Mouse (Mus musculus) embryo, embryonic 11.5 days (tissue): ENCODE results near the gene Nova2.

Experiments
- DNase-seq: peaks from one replicate; pipeline ENCODE4 v3.0.0-alpha.2; 2012; ENCODE audit warnings: low read depth, low spot score

Nova2 gene

DNA sequence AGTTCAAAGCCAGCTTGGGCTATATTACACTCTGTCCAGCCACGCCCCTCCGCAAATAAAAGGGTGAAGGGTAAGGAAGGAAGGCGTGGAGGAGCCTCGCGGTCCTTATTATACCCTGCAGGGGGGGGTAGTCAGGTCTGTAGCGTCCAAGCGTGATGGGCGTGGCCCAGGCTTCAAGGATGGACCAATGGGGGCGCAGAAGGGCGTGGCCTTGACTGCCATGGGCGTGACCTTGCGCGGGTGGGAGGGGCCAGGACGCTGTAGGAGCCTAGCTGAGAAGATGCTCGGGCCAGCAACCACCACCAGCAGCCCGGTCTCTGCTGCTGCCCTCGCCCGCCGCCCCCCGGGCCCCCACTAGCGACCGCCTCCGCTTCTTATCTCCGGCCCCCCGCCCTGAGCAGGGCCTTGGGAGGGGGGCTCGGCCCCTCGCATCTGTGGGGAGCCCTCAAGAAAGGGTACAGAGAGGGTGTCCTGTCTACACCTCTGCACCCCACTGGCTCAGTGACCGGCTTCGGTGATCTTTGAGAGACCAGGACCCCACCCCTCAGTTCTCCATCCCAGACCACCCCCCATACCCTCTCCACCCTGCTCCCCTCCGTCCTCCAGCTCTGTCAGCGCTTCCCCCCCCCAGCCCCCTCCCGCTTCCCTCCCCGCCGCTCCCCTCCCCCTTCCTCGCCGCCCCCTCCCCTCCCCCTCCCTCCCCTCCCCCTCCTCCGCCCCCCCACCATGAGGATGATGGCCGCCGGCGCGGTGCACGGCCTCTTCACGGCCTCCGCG lies at the start of gene Nova2:
Gene Nova2 (plus strand): TSS at position 727 of the 777 bp plus-strand sequence.
- peak; percentile 81 for DNase-seq

DNA sequence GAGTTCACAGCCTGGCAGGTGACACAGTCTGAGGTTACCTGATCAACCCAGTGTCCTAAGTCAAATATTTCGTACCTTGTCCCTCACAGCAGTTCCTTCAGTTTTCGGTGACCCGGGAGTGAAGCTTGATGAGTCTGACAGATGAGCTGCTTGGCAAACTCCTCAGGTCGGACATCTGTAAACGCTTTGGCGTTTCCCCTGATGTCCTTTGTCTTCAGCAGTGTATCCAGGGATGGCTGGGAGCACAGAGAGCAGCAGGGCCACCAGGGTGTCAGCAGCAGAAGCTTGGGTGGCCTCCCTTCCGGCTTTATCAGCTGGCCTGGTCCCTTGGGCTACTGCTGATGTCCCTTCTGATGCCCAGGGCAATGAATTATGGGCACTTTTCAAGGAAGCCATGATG lies 47.0 kb upstream of the Nova2 start:
- no peak for DNase-seq

DNA sequence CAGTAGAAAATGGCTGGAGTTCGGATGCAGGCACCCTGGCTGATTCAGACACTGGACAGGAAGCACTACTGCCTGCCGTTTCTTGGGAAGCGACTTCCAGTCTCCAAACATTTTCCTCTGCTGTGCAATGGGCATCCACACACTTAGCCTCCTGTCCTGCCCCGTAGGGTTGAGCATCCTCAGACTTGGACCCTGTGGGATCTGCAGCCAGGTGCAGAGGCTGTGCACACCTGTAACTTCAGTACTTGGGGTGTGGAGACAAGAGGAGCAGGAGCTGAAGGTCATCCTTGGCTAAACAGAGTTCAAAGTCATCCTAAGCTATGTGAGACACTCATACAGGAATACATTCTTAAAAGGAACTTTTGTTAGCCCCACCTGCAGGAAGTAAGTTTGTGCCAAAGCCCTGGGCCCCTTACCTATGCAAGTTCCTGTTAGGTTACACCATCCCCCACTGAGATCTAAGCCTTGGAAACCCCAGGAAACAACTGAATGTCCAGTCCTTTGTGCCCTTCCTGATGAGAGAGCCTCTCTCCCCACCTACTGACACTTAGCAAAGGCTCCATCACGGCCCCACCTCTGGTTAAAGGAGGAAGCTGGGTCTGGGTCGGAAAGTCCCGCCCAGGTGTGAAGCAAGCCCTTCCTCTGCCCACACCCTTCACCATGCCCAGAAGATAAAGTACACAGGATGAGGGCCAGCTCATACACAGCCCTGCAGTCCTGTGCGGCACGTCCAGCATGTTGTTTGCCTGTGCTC lies 41.5 kb upstream of the Nova2 start:
- DNase-seq: no peak

DNA sequence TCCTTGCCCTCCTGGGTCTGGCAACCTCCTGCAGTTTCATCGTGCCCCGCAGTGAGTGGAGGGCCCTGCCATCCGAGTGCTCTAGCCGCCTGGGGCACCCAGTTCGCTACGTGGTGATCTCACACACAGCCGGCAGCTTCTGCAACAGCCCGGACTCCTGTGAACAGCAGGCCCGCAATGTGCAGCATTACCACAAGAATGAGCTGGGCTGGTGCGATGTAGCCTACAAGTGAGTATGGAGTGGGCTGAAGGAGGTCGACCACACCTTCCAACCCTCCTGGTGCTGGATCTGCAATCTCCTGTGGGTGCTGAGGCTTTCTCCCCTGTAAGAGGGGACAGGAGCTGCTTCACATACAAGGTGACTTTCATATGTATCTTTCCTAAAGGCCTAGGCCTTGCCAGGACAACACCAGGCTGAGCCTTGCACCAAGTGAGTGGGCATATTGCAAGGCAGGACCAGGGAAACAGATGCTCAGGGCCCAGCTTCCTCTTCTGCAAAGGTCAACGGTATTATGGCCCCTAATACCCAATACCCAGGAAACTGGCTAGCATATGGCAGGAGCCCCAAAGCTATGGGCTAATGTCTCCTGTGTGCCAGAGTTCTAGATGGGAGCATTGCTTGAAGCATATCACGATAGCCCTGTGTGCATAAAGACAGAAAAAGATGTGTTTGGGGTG lies 40.8 kb upstream of the Nova2 start:
- no peak for DNase-seq

DNA sequence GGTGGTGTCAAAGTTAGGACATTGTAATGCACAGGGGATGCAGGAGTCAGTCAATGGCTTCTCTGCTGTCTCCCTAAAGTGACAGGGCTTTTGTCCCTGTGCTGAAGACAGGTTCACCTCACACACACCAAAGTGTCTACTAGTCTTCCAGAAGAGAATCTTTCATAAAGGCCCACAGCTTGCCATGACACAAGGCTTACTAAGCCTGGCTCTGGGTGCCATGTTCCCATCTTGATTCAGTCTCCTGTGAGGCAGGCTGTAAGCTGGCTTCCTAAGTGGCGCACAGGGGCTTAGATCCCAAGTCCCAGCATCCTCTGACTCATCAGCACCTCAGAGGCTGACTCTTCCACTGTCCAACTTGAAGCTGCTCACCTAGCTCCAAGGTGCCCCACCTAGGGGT lies 38.7 kb upstream of the Nova2 start:
- DNase-seq: no peak

DNA sequence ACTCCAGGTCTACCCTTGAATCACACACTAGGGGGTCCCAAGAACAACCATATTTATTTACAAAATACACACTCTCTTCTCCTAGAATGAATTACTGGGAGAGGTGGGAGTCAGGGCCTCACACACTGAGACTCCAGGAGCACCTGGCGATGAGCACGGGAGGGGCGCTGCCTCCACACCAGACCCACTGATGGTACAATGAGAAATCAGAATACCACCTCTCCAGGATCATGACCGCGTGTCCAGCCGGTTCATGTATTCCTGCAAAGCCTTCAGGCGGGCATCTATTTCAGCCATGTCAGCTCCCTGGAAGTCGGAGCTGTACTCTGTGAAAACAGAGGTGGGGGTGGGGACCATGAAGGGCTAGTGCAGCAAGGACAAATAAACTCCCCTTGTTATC lies 34.8 kb upstream of the Nova2 start:
- DNase-seq: no peak

DNA sequence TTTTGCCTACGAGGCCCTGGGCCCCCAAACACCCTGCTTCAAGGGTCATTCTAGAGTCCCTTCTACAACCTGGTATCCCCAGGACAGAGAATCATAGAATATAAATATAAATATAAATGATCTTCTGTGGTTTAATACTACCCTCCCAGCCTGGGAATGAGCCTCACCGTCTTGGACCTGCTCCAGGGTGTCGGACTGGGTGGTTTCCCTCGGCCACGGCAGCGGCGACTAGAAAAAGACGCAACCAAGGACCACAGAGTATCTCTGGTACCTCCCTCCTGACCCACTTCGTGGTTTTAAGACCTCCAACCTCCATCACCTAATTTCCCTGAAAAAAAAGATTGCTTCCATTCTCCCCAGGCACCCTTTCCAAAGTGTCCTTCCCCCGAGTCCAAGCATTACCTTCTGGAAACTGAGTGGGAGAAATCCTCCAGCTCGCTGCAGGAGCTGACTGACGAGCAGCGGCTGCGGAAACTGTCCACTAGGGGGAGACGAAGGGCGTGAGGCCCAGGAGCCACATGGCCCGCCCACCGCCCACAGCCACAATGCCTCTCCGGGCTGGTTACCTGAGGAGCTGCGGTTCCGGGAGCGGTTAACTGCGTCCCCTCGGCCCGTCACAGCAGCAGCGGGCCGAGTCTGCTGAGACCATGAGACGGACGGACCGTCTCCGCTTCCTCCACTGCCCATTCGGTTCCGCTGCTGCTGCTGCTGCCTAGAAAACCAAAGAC lies 33.7 kb upstream of the Nova2 start:
- DNase-seq: peak; percentile 75

DNA sequence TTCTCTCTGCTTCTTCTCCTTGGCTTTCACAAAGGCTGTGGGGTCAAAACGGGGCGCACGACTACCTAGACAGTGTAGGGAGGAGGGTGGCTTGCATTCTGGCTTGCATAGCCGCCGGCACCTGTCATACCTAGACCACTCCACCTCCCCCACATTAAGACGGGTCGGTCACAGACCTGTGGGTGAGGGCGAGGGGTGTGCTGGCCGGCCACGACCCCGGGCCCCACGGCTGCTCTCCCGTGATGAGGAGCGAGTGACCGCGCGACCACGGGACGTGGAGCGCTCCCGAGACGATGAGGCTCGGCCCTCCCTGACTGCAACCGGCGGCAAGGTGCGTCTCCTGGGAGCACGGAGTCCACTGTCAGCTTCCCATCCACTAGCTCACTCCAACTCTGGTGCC lies 32.7 kb upstream of the Nova2 start:
- no peak for DNase-seq

DNA sequence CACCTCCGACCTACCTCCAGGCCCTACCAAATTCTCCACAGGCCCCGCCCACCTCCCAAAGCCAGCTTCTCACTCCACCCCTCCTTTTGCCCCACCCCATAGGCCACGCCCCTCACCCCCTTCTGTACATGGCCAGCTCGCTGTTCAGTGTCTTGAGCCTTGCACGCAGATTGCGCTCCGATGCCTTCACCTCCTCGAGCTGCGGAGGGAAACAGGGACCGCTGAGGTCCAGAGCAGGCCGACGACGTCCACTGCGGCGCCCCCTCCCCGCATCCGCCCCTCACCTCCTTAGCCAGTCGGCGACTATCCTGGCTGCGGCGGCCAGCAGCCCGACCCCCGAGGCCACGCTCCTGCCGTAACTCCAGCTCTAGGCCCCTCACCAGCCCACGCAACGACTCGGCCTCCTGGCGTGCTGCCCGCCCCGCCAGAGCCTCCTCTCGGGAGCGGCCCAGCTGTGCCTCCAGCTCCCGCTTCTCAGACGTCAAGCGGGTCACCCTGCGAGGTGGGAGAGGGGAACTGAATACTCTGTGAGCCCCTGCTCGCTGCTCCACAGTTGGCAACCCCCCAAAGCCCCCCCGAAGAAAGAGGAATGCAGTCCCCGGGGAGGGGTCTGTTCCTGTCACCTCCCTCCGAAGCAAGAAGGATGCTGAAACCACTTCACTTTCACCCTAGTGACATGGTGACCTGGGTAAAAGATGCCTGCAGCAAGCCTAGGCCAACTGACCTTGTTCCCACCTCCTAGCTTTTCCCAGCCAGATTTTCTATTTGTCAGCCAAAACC lies 31.8 kb upstream of the Nova2 start:
- no peak for DNase-seq

DNA sequence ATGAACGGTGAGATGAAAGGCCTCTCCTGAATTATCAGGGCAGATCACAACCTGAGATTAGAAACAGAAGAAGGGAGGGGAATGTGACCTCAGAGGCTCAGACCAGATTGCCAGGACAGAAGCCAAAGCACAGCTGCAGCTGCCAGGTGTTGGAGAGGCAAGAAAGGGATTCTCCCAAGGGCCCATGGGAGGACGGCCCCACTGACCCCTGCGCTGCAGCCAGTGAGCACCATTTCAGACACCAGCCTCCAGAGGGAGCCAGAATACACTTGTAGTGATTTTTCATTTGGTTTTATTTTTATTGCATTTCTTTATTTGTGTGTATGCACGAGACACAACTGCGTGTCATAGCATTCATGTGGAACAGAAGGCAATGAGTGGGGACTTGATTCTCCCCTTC lies 29.2 kb upstream of the Nova2 start:
- no peak for DNase-seq

DNA sequence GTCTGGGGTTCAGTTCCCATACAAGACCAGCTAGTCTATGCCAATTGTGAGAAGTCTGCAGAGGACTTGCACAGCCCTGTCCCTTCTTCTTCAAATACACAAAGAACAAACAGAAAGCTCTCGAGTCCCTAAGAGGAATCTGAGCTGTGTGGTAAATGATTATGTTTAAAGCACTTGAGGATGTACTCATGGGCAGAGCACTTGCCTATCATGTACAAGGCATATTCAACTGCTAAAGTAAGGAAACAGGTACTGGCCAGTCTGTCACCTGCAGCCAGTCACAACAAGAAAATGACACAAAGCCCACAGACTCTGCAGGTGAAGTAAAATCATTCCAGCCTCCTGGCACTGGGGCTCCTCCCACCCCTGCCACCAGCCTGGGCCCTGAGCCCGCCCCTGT lies 25.2 kb upstream of the Nova2 start:
- no peak for DNase-seq

DNA sequence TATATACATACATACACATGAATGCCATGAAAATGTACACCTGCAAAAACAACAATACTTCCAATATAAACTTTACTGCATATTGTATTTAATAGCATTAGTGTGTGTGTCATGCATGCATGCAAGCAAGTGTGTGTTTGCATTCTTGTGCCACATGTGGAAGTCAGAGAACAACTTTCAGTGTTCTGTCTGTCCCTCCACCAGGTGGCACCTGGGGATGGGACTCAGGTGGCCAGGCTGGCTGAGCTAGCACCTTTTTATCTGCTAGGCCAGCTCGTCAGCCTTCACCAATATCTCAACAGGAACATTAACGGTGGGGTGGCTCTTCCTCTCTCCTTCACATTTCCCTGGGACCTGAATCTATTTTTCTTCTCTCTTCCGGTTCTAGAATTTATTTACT lies 23.2 kb upstream of the Nova2 start:
- no peak for DNase-seq

DNA sequence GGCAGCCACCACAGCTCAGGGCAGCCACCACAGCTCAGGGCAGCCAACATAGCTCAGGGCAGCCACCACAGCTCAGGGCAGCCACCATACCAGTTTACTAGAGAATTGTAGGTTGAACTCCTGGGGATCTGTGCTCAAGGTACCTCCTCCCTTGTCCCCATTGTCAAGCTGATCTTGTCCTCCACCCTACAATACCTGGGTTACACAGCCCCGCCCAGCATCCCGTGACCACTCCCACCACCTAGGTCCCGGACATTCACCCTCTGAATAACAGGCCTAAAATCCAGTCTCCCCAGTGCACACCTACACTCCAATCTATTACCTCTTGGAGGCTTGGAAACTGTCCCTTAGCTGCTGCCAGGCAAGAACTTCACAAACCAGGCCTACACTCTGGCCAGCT lies 20.7 kb upstream of the Nova2 start:
- DNase-seq: no peak

DNA sequence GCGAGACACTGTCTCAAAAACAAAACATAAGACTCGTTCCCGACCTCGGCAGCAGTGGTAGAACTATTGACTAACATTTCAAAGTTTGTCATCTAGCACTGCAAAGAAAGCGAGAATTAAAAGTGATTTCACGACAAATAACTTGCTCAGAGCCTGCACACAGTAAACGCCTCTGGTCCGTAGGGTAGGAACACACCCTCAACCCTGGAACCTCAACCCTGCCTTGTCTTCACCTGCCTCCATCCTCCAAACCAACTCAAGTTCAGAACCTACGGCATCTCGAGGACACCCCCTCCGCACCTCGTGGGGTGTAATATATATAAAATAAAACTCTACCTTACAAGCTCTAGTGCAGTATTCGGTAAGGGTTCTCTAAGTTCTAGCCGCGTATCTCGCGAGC lies 15.9 kb upstream of the Nova2 start:
- no peak for DNase-seq

DNA sequence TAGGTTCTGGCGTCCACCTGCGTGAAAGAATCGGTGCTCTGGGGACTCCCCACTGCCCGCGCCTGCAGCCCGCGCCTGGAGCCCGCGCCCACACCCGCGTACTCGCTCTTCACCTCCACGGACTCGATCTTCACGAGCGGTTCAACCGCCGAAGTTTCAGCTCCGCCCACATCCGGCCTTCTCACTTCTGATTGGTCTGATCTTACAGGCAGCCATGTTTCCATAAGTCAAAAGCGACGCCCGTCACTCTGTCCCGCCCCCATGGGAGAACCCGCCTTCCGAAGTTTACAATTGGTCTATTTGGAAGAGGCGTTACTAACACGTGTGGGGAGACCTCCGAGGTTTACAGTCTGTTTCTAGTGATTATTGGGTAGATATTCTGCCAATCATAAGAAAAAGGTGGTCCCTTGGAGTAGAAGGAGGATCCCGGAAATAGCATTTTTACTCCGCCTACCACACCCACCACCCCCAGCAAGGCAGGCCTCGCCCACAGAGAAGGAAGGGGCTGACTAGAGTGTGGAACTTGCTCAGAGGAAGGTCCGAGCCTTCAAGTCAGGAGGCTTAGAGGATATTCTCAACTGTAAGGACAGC lies 15.4 kb upstream of the Nova2 start, which contains the start of gene Ccdc61:
Gene Ccdc61 (minus strand): TSS at position 175 of the 591 bp plus-strand sequence.
- DNase-seq: peak; percentile 97

DNA sequence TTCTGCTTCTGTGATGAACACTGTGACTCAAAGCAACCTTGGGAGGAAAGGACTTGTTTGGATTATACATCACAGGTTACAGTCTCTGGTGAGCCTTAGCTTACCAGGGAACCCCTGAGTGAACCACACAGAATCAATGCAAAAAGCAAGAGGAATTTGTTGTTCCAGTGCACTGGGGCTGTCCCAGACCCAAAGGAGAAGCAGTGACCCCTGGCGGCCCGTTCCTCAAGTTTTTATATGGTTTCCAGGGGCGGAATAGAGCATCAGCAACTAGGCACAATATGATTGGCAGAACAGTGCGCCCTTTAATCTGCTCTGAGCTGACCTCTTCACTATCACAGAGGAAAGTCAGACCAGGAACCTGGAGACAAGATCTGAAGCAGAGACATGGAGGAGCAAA lies 9.4 kb upstream of the Nova2 start:
- DNase-seq: no peak

DNA sequence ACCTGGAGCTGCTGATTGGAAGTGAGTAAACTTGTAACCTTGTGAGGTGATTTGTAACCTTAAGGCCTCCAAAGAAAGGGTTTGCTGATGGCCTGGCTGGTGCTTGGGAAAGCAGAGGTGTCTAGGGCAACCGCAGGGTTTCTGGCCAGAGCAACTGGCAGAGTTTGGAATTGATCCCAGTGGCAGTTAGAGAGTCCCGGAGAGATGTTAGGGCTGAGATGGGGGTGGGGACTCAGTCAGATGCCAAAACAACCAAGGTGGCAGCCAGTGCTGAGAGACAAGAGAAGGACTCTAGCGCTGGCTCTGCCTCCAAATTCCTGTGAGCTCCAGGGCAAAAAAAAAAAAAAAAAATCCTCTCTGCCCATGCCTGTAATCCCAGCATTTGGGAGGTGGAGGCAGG lies 7.8 kb upstream of the Nova2 start:
- no peak for DNase-seq

DNA sequence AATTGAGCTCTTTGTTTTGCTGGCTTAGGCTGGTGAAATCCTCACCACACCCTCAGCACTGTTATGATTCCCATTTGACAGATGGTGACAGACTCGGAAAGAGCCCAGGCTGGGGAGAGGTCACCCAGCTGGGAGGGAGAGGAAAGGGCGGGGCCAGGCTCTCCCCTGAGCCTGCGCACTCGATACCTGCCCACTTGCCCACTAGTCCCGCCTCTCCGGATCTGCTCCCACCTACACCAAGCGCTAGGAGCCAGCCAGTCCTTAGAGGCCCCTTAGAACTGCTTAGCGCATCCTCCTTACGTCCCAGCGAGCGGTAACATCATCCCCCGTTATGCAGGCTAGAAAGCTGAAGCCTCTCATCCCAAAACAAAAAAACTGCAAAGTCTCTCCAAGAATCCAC lies 4.6 kb upstream of the Nova2 start:
- DNase-seq: no peak

DNA sequence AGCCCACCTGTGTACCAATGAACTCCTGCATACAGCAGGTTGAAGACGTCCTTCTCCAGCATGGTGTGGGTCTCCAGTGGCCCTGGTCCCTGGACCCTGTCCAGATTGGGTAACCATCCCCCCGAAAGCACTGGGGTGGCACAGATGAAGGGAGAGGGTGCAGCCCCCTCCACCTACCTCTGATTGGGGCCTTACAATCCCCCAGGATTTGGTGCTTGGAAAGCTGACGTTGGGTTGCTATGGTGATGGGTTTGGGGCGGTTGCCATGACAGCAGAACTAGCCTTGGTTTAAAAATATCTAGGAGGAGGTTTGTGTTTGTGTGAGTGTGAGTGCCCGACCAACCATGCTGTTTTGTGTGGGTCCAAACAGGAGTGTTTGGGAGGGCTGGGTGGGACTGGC lies 2.9 kb upstream of the Nova2 start:
- no peak for DNase-seq

DNA sequence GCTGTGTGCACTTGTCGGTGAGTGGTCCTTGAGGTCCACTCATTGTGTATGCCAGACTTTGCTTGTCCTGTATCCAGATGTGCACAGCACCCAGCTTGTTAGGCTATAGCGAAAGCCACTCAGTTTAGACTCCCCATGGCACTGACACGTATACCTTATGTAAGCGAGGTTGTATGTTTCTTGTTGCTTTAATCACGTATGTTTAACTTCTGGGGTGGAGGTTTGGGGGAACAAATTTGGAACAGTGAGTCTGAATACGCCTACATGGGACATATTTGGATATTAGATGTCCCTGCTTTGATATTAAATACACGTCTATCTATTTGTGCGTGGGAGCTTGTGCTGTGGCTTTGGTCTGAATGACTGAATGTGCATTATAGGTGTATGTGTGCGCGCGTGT lies 2.4 kb upstream of the Nova2 start:
- no peak for DNase-seq

DNA sequence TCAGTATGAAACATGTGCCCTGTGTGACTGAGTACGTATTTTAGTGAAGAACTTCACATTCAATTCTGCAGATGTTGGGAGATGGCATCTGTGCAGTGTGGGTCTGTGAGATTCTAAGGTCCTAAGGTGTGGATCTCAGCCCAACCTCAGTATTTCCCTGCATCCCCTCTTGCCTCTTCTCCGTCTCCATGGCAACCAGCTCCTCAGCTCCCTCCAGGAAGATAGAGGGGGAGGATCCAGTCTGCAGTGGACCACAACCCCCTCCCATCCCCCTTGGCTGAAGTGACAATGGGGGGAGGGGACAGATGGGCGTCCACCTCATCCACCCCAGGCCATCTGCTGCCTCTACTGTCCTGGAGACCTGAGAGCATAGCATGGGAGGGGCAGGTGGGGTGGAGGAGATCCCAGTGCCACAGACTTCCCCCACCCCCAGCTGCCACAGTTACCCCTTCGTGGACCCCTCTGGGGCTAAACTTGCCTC lies 1.9 kb upstream of the Nova2 start:
- DNase-seq: no peak
